Mouse (Mus musculus) embryo, embryonic 9.5 days (tissue): ENCODE results near the gene Abraxas1.

ENCODE experiments used
- DNase-seq: peaks from one replicate; pipeline ENCODE4 v3.0.0-alpha.2; 2017; ENCODE audit errors: extremely low spot score

Abraxas1 gene

GRCm38 (mm10) chr5:100820483-100821184 is at the start of gene Abraxas1:
TSS of gene Abraxas1 (minus strand) at chr5:100820965.
- DNase-seq = peak; percentile 89

DNA sequence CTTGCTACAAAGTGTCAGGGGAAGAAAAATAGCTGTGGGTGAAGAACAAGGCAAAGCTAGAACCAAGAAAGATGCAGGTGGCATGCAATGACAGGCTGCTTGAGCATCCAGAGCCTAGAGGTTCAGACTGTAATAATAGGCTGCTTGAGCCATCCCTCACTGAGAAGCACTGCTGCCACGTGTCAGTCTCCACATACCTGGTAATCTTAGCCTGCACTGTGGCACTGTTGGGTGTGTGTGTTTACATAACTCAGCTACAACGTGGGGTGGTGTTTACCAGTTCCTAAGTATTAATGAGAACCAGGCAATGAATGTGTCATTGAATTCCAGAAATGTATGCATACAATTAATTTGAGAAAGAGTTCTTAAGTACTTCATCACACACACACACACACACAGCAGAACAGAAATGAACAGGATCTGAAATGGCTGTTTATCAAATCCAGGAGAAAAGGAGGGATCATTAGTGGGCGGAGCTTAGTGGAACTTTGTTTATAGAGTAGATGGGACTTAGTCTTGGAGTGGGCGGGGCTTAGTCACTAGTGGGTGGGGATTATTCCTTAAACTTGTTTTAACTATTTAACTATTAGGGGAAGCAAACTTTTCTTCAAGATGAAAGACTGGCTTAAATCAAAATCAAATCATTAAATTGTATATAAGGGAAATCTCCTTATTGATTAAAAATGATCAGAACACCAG is 48.6 kb upstream of the Abraxas1 start:
- no peak for DNase-seq

- DNase-seq = no peak
Measured at GRCm38 (mm10) chr5:100866183-100866582, 45.4 kb upstream of the Abraxas1 start.

- no peak for DNase-seq
Measured at GRCm38 (mm10) chr5:100864438-100864837, 43.7 kb upstream of the Abraxas1 start.

DNA sequence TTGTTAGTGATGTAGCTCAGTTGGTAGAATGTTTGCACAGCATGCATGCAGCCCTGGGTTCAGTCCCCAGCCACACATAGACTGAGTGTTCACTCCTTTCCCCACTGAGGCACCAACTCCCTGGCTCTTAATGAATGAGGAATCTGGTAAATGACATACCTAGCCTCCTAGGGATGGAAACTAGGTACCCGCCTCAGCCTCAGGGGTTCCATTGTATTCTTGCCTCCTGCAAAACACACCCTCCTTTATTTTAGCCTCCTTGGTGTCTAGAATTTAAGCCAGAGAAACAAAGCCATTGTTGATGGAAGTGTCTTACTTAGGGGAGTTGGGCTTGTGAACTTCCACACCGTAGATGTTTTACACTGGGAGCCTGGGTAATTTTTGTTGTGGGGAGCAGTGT is 42.3 kb upstream of the Abraxas1 start:
- DNase-seq = no peak

DNA sequence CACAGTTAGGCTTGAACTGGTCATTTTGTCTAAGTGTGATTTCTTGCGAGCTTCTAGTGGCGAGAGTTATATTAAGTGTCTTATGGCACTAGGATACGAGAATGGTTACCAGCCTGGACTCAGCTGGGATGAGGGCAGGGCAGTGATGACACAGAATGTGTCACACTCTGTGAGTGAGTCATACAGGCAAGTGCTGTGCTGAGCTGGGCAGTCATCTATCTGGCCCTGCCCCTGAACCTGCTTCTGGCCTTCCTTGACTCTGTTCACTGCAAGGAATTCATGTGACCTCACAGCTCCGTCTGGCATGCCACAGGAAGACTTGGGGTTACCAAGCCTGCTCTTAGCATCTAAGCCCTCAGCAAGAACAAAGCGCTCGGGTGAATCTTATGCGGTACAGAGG is 41.0 kb upstream of the Abraxas1 start:
- no peak for DNase-seq

GRCm38 (mm10) chr5:100861140-100861539 is 40.4 kb upstream of the Abraxas1 start:
- DNase-seq = no peak

- no peak for DNase-seq
Measured at GRCm38 (mm10) chr5:100860417-100861053, 39.8 kb upstream of the Abraxas1 start.

DNA sequence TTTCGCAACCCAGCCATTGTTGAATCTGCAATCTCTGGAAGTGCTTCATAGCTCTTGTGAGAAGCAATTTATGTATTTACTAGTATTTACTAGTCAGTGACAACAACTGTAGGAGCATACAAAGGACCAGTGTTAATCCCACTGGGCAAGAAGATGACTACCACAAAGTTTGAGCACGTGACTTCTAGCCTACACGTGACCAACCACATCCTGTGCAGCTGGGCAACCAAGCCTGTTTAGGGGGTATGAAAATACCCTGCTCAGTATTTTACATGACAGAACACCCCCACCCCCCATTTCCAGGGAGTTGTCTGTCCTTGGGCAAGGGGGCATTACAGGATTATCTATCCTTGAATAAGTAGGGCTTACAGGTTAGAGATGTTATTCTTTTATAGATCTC is 35.8 kb upstream of the Abraxas1 start:
- no peak for DNase-seq

DNA sequence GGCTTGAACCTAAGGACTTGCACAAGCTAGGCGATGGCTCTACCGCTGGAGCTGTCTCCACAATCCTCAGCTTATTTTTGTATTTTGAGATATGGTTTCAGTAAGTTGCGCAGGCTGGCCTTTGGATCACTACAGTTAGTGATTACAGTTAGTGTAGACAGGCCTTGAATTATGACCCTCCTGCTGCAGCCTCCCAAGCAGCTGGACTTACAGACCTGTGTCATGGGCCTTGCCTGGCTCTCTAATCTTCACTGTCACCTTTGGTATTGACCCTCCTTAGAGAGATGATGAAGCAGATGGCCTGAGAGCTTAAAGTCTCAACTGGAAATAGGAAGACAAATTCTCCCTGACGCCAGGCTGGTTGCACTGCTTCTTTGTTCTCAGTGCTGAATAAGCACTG is 33.2 kb upstream of the Abraxas1 start:
- DNase-seq = no peak

GRCm38 (mm10) chr5:100847143-100847542 is 26.4 kb upstream of the Abraxas1 start:
- no peak for DNase-seq

- DNase-seq = no peak
Measured at GRCm38 (mm10) chr5:100846599-100846920, 25.8 kb upstream of the Abraxas1 start.

DNA sequence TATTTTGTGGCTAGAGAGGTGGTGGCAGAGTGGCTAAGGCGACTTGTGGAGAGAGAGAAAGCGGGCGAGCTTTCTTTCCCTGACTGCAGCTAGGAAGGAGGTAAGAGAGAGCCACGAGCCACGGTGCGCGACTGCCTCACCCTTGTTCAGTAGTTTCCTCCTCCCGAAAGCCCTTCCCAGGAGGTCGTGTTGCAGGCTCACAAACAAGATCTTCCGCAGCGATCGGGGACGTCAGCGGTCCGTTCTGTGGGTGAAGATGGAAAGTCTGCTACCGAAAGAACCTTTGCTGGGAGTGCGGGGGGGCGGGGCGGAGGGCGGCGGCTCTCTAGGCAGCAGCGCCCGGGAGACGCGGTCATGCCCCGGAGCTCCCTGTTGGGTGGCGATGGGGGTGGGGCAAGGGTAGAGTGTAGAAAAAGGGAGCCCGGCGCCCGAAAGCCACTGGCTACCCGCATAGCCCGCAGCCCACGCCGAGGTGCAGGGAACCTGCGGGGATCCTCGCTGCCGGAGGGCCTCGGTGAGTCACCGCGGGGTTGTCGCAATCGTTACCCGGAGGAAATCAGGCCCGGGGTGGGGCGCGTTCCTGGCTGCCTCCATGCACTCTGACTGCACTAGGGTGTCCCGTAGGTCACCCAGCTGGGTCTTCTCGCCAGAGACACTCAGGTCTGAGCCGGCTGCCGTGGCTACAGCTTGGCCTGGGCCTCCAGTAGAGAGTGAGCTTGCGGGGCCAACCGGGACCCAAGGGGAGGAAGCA is 25.3 kb upstream of the Abraxas1 start:
- peak; percentile 69 for DNase-seq

GRCm38 (mm10) chr5:100845485-100845847 is 24.7 kb upstream of the Abraxas1 start, which contains the start of gene Gpat3:
TSS of gene Gpat3 (plus strand) at chr5:100845713.
- peak; percentile 58 for DNase-seq

DNA sequence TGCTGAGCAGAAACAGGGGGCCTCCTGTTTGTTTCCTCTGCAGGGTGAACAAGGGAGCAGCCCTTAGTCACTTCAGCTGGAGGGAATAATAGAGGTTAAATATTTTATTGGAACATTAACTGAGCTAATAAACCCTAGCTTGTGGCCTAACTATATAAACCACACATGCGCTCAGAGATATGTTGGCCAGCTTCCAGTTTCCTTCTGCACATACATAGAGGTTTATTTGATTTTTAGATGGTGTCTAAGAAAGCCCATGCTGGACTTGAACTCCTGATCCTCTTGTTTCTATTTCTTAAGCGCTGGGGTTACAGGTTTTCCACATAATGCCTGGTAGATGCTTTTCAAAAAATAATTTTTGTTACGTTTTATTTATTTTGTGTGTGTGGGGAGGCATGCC is 23.7 kb upstream of the Abraxas1 start:
- no peak for DNase-seq

DNA sequence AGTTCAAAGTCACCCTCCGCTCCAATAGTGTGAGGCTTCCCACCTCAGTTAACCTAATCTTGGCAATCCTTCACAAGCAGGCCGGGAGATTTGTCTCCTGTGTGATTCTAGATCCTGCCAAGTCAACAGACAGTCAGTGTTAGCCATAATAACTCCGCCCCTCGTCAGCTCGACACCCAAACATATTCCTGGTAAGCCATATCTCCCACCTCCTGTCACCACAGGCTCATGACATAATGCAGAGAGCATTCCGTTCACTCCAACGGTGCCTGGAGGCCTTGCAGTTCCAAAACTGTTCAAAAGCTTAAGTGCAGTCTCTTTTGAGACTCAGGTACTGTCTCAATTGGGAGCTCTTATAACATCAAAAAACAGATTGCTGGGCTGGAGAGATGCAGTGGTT is 17.1 kb upstream of the Abraxas1 start:
- no peak for DNase-seq

DNA sequence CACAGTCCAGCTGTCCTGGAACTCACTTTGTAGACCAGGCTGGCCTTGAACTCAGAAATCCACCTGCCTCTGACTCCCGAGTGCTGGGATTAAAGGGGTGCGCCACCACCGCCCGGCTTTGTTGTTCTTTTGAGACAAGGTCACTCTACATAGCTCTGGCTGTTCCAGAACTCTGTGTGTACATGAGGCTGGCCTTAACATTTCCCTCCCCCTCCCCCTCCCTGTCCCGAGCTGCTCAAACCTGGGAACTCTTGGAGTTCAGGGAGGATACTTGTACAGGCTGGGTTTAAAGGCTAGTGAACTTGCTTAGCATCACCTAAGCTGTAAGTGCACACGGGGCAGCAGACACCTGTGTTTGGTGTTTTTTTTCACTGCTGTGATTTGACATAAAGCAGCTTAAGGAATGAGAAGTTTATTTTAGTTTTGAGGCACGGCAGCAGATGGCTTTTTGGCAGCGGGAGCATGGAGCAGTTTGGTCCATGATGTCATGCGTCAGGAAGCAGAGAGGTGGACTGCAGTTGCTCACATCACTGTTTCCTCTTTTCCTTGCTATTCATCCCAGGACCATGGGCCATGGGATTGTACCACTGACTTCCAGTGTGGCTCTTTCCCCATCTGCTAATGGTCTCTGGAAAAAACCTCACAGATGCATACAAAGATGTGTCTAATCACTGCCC is 15.2 kb upstream of the Abraxas1 start:
- no peak for DNase-seq

GRCm38 (mm10) chr5:100833841-100834240 is 13.1 kb upstream of the Abraxas1 start:
- no peak for DNase-seq

- no peak for DNase-seq
Measured at GRCm38 (mm10) chr5:100832680-100833079, 11.9 kb upstream of the Abraxas1 start.

DNA sequence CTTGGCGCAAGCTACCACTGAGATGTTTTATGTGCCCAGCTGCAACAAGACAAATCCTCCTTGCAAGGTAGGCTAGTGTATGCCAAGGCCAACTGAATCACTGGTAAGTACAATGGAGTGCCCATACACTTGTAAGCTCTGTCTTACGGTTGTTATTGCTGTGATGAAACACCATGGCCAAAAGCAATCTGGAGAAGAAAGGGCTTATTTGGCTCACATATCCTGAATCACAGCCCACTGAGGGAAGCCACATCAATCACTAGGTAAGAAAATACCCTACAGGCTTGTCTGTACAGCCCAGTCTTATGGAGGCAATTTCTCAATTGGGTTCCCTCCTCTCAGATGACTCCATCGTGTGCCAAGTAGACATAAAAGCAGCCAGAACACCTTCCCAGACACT is 7.9 kb upstream of the Abraxas1 start:
- no peak for DNase-seq

DNA sequence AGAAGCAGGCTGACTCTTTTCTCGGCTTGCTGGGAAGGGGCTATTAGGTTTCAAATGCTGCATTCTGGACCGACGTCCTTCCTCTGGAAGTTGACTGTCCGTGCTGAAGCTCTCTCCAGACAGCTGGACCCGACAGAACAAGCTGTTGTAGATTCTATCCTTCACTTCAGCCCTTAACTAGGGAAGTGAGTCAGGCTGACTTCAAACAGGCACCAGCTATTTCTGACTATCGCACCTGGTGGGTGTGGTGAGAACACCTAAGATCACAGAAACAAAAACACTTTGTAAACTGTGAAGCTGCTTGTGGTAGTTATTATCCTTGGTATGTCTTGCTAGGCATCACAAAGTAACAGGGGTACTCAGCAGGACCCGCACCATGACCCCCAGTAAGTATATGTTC is 5.8 kb upstream of the Abraxas1 start:
- no peak for DNase-seq

DNA sequence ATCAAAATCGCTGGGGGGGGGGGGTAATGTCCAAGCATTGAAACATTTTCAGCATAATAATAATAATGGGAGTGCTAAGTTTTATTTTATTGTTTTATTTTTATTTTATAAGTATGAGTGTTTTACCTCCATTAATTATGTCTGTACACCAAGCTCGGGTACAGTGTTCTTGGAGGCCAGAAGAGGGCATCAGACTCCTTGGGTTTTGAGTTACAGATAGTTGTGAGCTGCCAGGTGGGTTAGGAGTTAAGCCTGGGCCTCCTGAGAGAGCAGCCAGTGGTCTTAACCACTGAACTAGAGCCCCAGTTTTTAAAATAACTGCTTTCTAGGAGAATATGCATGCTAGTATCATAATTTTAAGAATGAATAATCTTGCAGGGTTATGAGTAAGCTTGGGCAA is 5.2 kb upstream of the Abraxas1 start:
- no peak for DNase-seq
